Mouse (Mus musculus) embryonic fibroblast, embryonic 13.5 days (primary cell): ENCODE measurements around the gene Zfp536.

ENCODE experiments used
- CTCF ChIP-seq: IDR thresholded peaks from 2 replicates; pipeline ENCODE4 v1.5.1; 2011; ENCODE audit warnings: mild to moderate bottlenecking, control low read depth, low read length, moderate library complexity, borderline replicate concordance; ENCODE audit not compliant: insufficient read depth
- POLR2A ChIP-seq: IDR thresholded peaks from 2 replicates; pipeline ENCODE4 v1.6.1; 2011; ENCODE audit warnings: low read depth, mild to moderate bottlenecking, control low read depth, low read length, moderate library complexity

DNA sequence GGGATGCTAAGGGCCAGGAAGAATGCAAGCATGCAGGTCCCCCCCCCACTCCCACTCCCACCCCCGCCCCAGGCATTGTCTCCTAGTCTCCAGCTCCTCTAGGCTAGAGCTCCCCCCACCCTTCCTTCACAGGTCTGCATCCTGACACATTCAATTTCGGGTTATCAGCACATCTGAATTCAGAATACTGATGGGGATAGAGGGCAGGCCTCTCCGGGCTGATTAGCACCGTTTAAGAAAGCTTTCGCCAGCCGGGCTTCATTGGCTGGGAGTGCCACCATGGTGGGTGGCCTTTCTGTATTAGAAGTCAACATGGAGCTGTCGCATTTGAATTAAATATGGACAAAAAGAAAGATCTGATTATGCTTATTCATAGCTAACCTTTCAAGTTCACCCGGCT, 36.2 kb downstream of the Zfp536 start:
- no peak for TF ChIP-seq POLR2A
- TF ChIP-seq CTCF, result no peak
